Mouse (Mus musculus) cerebellum, adult 2 months (tissue): ENCODE results near the gene Papolb. TPM values are rescaled to one million over a fixed set of nuclear protein-coding genes. Genes with fewer than 3 reads are reported as not detected.

Experiments
- DNase-seq, 2 experiments: peaks; one replicate each; pipeline ENCODE4 v3.0.0; 2021
- H3K27ac ChIP-seq: fragments of 200-500 bp; 2 replicates; pipeline ENCODE4 v1.5.1; 2012; ENCODE audit warnings: low read length, control low read depth, inconsistent platforms; ENCODE audit not compliant: insufficient read depth
- H3K27me3 ChIP-seq: fragments of 200-500 bp; 2 replicates; pipeline ENCODE4 v1.6.1; 2012; ENCODE audit warnings: inconsistent platforms, mild to moderate bottlenecking, low read length, moderate library complexity; ENCODE audit not compliant: control insufficient read depth, insufficient read depth
- H3K4me1 ChIP-seq: fragments of 200-500 bp; 2 replicates; pipeline ENCODE4 v1.6.1; 2011; ENCODE audit warnings: low read length; ENCODE audit not compliant: control insufficient read depth, insufficient read depth
- H3K4me3 ChIP-seq: fragments of 200-500 bp; replicated peaks from 2 replicates; pipeline ENCODE3; 2011; ENCODE audit warnings: mild to moderate bottlenecking, low read depth, low read length, control low read depth; ENCODE audit not compliant: insufficient read depth
- CTCF ChIP-seq: fragments of 200-500 bp; IDR thresholded peaks from 2 replicates; pipeline ENCODE4 v1.5.1; 2011; ENCODE audit warnings: low read depth, mild to moderate bottlenecking, control low read depth, low read length, moderate library complexity, borderline replicate concordance; ENCODE audit not compliant: insufficient read depth
- POLR2A ChIP-seq: fragments of 200-500 bp; IDR thresholded peaks from 2 replicates; pipeline ENCODE4 v1.6.1; 2011; ENCODE audit warnings: low read length, control low read depth, borderline replicate concordance; ENCODE audit not compliant: insufficient read depth
- WGBS: fragments of 180-500 bp; shearing (Covaris S2); methylation state at CpG from one replicate; pipeline ENCODE4 v1.1.7; 2018; 5-methylcytosine and 5-hydroxymethylcytosine counted together
- polyA plus RNA-seq: library from polyadenylated mRNA; depleted of rRNA; stranded (reverse); fragments of >200 nt; gene quantifications from 2 replicates; pipeline ENCODE4 v1.2.3, GENCODE M21; 2012

The Papolb gene
- polyA plus RNA-seq, 1 experiment = 0.25 TPM

GRCm38 (mm10) chr5:142537286-142537685 lies 7.4 kb upstream of the Papolb start:
- Histone ChIP-seq H3K27ac (no peak overlapping the region), H3K4me1 (peaks cover 6% of the 10 kb centered on the region; the same call in 1 of the 2 replicates), H3K27me3 (no peaks in the 10 kb centered on the region), H3K4me3 (no peak overlapping the region)
- 81% methylated on average over 3 of the region's 3 CpGs for WGBS
- no peak for DNase-seq
- TF ChIP-seq CTCF = no peak
- no peak for TF ChIP-seq POLR2A

DNA sequence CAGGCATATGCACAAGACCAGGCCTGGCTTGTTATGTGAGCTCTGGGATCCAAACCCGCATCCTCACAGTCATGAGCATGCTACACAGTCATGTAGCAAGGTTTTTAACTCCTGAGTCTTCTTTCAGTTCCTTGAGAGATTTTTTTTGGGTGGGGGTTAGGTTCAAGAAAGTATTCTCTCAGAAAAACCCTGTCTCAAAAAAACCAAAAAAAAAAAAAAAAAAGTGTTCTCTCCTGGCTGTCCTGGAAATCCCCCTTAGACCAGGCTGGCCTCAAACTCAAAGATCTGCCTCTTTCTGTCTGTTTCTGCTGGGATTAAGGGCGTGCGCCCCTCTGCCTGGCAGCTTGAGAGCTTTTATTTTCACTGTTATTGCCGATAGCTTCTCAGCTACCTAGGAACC lies 5.5 kb upstream of the Papolb start:
- Histone ChIP-seq H3K4me3 (no peak overlapping the region), H3K4me1 (no peaks in the 10 kb centered on the region), H3K27ac (no peak overlapping the region), H3K27me3 (no peaks in the 10 kb centered on the region)
- TF ChIP-seq CTCF (no peak), POLR2A (no peak)
- WGBS = 87% methylated on average over 4 of the region's 4 CpGs
- no peak for DNase-seq

GRCm38 (mm10) chr5:142524711-142525464 lies 5.0 kb downstream of the Papolb start:
- Histone ChIP-seq H3K27ac (no peak overlapping the region), H3K4me1 (peaks cover 14% of the 10 kb centered on the region), H3K27me3 (no peaks in the 10 kb centered on the region), H3K4me3 (no peak overlapping the region)
- DNase-seq = peak in 1 of 2 experiments; percentile 42
- WGBS = 35% methylated on average over 8 of the region's 8 CpGs
- no peak for TF ChIP-seq POLR2A
- TF ChIP-seq CTCF = no peak

DNA sequence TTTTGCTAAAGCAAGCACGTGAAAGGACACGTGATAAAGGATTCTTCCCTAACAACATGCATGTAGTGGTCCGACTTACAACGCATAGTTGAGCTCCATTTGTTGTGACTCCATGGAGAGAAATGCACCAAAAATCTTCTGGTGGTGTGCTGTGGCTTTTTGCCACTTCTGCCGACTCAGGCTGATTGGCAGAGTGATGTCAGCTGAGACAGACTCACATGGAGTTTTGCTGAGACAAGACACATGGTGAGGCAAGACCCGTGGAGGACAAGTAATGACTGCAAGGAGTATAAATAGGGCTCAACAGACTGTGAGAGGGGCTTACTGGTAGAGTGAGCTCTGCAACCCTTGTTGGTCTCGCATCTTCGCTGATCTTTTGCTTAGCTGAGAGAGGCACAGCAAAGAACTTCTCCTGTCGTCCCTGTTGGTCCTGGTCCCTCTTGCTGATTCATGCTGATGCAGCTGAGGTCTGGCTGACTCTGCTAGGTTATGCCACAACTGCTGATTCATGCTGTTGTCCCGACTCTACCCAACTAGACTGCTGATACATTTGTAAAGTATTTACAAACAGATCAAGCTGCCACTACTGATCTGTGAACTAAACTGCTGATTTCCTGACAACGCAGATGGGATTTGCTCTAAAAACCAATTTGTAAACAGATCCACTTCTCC lies 8.5 kb downstream of the Papolb start:
- TF ChIP-seq POLR2A (no peak), CTCF (no peak)
- 85% methylated on average over 11 of the region's 11 CpGs for WGBS
- DNase-seq = no peak

DNA sequence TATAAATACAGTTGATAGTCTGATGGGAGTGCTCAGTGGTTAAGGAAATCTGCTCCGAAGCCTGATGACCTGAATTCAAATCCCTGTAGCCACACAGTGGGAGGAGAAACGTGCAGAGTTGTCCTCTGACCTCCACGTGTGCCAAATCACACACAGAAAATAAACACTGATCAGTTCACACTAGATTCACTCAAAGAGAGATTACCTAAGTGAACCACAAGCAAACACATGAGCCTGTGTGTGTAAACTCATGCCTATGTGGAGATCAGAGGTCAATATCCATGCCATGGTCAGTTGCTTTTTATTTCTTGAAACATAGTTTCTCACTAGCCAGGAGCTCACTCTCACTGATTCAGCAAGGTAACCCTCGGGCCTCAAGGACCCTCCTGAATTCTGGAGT lies 9.5 kb downstream of the Papolb start:
- peaks cover 11% of the 10 kb centered on the region for H3K4me1 ChIP-seq
- no peak for DNase-seq
- no peak overlapping the region for H3K27ac ChIP-seq
- H3K27me3 ChIP-seq = no peaks in the 10 kb centered on the region
- H3K4me3 ChIP-seq = no peak overlapping the region
- 81% methylated on average over 4 of the region's 4 CpGs for WGBS
- TF ChIP-seq POLR2A (no peak), CTCF (no peak)

More for the DNA sequence above, 8.5 kb downstream of the Papolb start:
- H3K4me1 ChIP-seq = peaks cover 14% of the 10 kb centered on the region
- no peak overlapping the region for H3K4me3 ChIP-seq
- H3K27ac ChIP-seq = no peak overlapping the region
- H3K27me3 ChIP-seq = no peaks in the 10 kb centered on the region

- Histone ChIP-seq H3K27me3 (no peaks in the 10 kb centered on the region), H3K4me3 (no peak overlapping the region), H3K4me1 (no peaks in the 10 kb centered on the region), H3K27ac (no peak overlapping the region)
- no peak for DNase-seq
- TF ChIP-seq CTCF (no peak), POLR2A (no peak)
- 53% methylated on average over 6 of the region's 6 CpGs for WGBS
Measured at GRCm38 (mm10) chr5:142518973-142519372, 10.9 kb downstream of the Papolb start.

DNA sequence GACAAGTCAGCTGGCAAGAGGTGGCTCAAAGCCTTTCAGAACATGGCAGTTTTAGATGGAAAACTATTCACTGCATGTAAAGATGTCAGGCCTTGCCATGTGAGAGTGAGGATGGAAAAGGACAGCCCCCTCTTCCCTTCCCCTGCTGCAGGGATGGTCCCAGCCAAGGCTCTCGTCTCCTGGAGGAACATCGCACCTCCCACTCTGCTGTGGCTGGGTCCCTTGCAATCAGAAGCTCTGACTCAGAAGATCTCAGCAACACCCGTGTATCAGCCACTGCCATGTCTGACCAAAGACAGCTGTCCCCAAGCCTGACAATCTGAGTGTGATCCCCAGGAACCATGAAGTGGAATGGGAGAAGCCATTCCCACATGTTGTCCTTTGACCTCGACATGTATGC lies 17.8 kb downstream of the Papolb start:
- H3K4me1 ChIP-seq = peaks cover 23% of the 10 kb centered on the region
- DNase-seq = no peak
- WGBS = 87% methylated on average over 4 of the region's 4 CpGs
- no peak overlapping the region for H3K4me3 ChIP-seq
- H3K27ac ChIP-seq = no peak overlapping the region
- TF ChIP-seq CTCF (no peak), POLR2A (no peak)
- no peaks in the 10 kb centered on the region for H3K27me3 ChIP-seq

DNA sequence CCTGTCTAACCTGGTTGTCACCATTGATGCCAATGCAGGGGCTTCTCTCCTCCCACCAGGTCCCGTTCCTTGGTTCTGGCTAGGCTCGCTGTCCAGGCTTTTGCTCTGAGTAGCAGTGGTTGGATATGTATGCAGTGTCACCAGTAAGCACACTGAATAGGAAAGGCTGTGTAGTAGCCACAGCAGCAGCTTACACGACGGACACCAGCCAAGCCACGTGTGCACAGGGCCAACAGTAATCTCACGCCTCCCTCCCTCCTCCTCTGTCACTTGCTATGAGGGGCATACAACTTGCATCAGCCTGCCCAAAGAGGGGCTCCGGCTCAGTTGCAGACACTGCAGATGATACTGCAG lies 19.8 kb downstream of the Papolb start:
- Histone ChIP-seq H3K27ac (peak overlapping the region; percentile 84), H3K4me1 (peaks cover 39% of the 10 kb centered on the region), H3K27me3 (no peaks in the 10 kb centered on the region), H3K4me3 (no peak overlapping the region)
- no peak for DNase-seq
- 49% methylated on average over 7 of the region's 7 CpGs for WGBS
- TF ChIP-seq POLR2A = no peak
- TF ChIP-seq CTCF = no peak
